Mouse (Mus musculus) stomach, postnatal 0 days (tissue): ENCODE results near the gene Edem2.

Experiments
- CTCF ChIP-seq: IDR thresholded peaks from 2 replicates; pipeline ENCODE4 v1.5.1; 2016; ENCODE audit warnings: antibody characterized with exemption, low read depth, mild to moderate bottlenecking, moderate library complexity
- EP300 ChIP-seq: optimal IDR thresholded peaks from 2 replicates; pipeline ENCODE3; 2016; ENCODE audit warnings: antibody characterized with exemption

GRCm38 (mm10) chr2:155774261-155774926 lies 45.1 kb upstream of the Edem2 start:
- TF ChIP-seq CTCF (no peak), EP300 (no peak)
